Mouse (Mus musculus): Measurements from ENCODE around the gene Nlrp6.

- TF ChIP-seq CTCF (IDR thresholded peaks at IDR 0.05; ENCODE audit: low read depth) (no peak), EP300 (IDR thresholded peaks at IDR 0.05; ENCODE audit: low read depth) (no peak)
Measured at GRCm38 (mm10) chr7:140942811-140943210, 22.1 kb downstream of the Nlrp6 start.
